Mouse (Mus musculus): Measurements from ENCODE around the gene BC035044.

DNA sequence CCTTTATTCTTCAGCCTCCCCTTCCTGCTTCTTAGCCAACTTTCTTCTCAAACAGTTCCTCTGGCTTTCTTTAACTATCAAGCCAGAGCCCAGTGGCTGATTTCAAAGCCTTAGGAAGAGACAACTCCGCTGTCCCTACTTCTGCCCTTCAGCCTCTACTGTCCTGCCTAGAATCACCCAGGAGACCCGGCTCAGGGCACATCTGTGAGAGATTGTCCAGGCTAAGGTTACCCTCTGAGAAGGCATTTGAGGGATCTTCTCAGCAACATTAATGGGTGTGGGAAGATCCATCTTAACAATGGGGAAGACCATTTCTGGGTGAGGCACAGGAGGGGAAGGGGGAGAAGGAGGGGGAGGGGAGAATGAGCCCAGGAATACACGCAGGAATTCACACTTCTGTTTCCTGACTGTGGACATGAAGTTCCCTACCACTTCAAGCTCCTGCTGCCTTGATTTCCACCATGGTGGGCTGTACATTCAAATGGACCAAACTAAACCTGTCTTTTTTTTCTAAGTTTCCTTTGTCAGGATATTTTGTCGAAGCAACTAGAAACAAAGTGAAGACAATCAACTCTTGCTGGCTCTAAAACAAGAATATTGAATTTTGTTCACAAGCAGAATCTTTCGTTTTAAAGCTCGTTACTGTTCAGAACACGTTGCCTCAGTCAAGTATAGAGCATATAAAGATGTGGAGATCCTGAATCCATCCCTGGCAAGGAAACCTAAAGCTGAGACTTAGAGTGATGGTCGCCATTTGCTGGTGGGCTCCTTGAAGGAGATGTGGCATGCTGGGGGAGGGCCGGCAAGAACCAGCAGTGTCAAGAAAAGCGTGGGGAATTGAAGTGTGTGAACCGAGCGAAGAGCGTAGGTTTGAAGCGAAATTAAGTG, 53.2 kb downstream of the BC035044 start:
- no peak for TF ChIP-seq CTCF (conservative IDR thresholded peaks at IDR 0.05; ENCODE audit: insufficient read depth, insufficient read length, low read depth, low read length)
- no peak for TF ChIP-seq POLR2A (IDR thresholded peaks at IDR 0.05; ENCODE audit: low read depth, low read length)

Measured in kidney, adult 2 months (tissue).